Mouse (Mus musculus): ENCODE data around the gene 4930412O13Rik. TPM values are rescaled to one million over a fixed set of nuclear protein-coding genes. Genes with fewer than 3 reads are reported as not detected.

4930412O13Rik gene
- polyA plus RNA-seq, 1 experiment from 2014 or later = 0.31 TPM

- WGBS = 11% methylated on average over 7 of the region's 7 CpGs
- Histone ChIP-seq H3K4me1 (peaks cover 47% of the 10 kb centered on the region), H3K27ac (replicated peaks) (no peak overlapping the region), H3K27me3 (ENCODE audit: low read depth, poor library complexity, severe bottlenecking) (peaks cover 97% of the 10 kb centered on the region), H3K36me3 (no peaks in the 10 kb centered on the region), H3K9me3 (replicated peaks) (no peaks in the 10 kb centered on the region), H3K4me3 (no peak overlapping the region)
- no peak for DNase-seq (ENCODE audit: low spot score)
Measured at GRCm38 (mm10) chr2:9892541-9892940, 11.5 kb downstream of the 4930412O13Rik start.

GRCm38 (mm10) chr2:9893272-9893953, 12.4 kb downstream of the 4930412O13Rik start:
- WGBS = under 1% methylated on average over 6 of the region's 6 CpGs
- peaks cover 97% of the 10 kb centered on the region for H3K27me3 ChIP-seq (ENCODE audit: low read depth, poor library complexity, severe bottlenecking)
- no peak overlapping the region for H3K4me3 ChIP-seq
- peaks cover 54% of the 10 kb centered on the region for H3K4me1 ChIP-seq
- H3K27ac ChIP-seq (replicated peaks) = no peak overlapping the region
- peak; percentile 47 for DNase-seq (ENCODE audit: low spot score)
- H3K9me3 ChIP-seq (replicated peaks) = no peaks in the 10 kb centered on the region
- H3K36me3 ChIP-seq = no peaks in the 10 kb centered on the region

- DNase-seq (ENCODE audit: low spot score) = no peak
- under 1% methylated on average over 19 of the region's 19 CpGs for WGBS
- Histone ChIP-seq H3K36me3 (no peaks in the 10 kb centered on the region), H3K4me3 (no peak overlapping the region), H3K27ac (replicated peaks) (no peak overlapping the region), H3K9me3 (replicated peaks) (no peaks in the 10 kb centered on the region), H3K4me1 (peaks cover 47% of the 10 kb centered on the region), H3K27me3 (ENCODE audit: low read depth, poor library complexity, severe bottlenecking) (peaks cover 97% of the 10 kb centered on the region)
Measured at GRCm38 (mm10) chr2:9894836-9895593, 14.0 kb downstream of the 4930412O13Rik start.

- Histone ChIP-seq H3K4me1 (peaks cover 47% of the 10 kb centered on the region), H3K9me3 (replicated peaks) (no peaks in the 10 kb centered on the region), H3K27ac (replicated peaks) (no peak overlapping the region), H3K4me3 (peak overlapping the region; percentile 30), H3K36me3 (no peaks in the 10 kb centered on the region), H3K27me3 (ENCODE audit: low read depth, poor library complexity, severe bottlenecking) (peaks cover 92% of the 10 kb centered on the region)
- peak; percentile 48 for DNase-seq (ENCODE audit: low spot score)
- WGBS = 1% methylated on average over 22 of the region's 22 CpGs
Measured at GRCm38 (mm10) chr2:9896097-9896770, 15.2 kb downstream of the 4930412O13Rik start.

- whole genome bisulfite sequencing = 6% methylated on average over 8 of the region's 8 CpGs
- H3K36me3 ChIP-seq = no peaks in the 10 kb centered on the region
- H3K4me3 ChIP-seq = no peak overlapping the region
- peaks cover 47% of the 10 kb centered on the region for H3K4me1 ChIP-seq
- no peak overlapping the region for H3K27ac ChIP-seq (replicated peaks)
- DNase-seq (ENCODE audit: low spot score) = peak; percentile 20
- H3K27me3 ChIP-seq (ENCODE audit: low read depth, poor library complexity, severe bottlenecking) = peaks cover 84% of the 10 kb centered on the region
- no peaks in the 10 kb centered on the region for H3K9me3 ChIP-seq (replicated peaks)
Measured at GRCm38 (mm10) chr2:9897846-9898245, 16.8 kb downstream of the 4930412O13Rik start.

- Histone ChIP-seq H3K9me3 (replicated peaks) (no peaks in the 10 kb centered on the region), H3K36me3 (no peaks in the 10 kb centered on the region), H3K4me1 (peaks cover 5% of the 10 kb centered on the region), H3K27ac (replicated peaks) (no peak overlapping the region), H3K27me3 (ENCODE audit: low read depth, poor library complexity, severe bottlenecking) (peaks cover 27% of the 10 kb centered on the region), H3K4me3 (no peak overlapping the region)
- DNase-seq (ENCODE audit: low spot score) = no peak
- 69% methylated on average over 14 of the region's 14 CpGs for WGBS
Measured at GRCm38 (mm10) chr2:9903854-9904560, 23.0 kb downstream of the 4930412O13Rik start.

- Histone ChIP-seq H3K36me3 (no peaks in the 10 kb centered on the region), H3K27me3 (ENCODE audit: low read depth, poor library complexity, severe bottlenecking) (peaks cover 12% of the 10 kb centered on the region), H3K4me1 (peaks cover 5% of the 10 kb centered on the region), H3K4me3 (peak overlapping the region; percentile 28), H3K27ac (replicated peaks) (no peak overlapping the region), H3K9me3 (replicated peaks) (no peaks in the 10 kb centered on the region)
- peak; percentile 23 for DNase-seq (ENCODE audit: low spot score)
- WGBS = 11% methylated on average over 11 of the region's 11 CpGs
Measured at GRCm38 (mm10) chr2:9905995-9906394, 24.9 kb downstream of the 4930412O13Rik start.

GRCm38 (mm10) chr2:9917602-9918001, 36.5 kb downstream of the 4930412O13Rik start:
- Histone ChIP-seq H3K36me3 (peaks cover 34% of the 10 kb centered on the region), H3K9me3 (replicated peaks) (no peaks in the 10 kb centered on the region), H3K4me3 (no peak overlapping the region), H3K27ac (replicated peaks) (no peak overlapping the region), H3K27me3 (ENCODE audit: low read depth, poor library complexity, severe bottlenecking) (no peaks in the 10 kb centered on the region), H3K4me1 (no peaks in the 10 kb centered on the region)
- WGBS = 97% methylated on average over 9 of the region's 9 CpGs
- no peak for DNase-seq (ENCODE audit: low spot score)

GRCm38 (mm10) chr2:9918691-9919471, 37.8 kb downstream of the 4930412O13Rik start:
- Histone ChIP-seq H3K9me3 (replicated peaks) (no peaks in the 10 kb centered on the region), H3K4me3 (no peak overlapping the region), H3K36me3 (peaks cover 44% of the 10 kb centered on the region), H3K27ac (replicated peaks) (no peak overlapping the region), H3K4me1 (no peaks in the 10 kb centered on the region), H3K27me3 (ENCODE audit: low read depth, poor library complexity, severe bottlenecking) (no peaks in the 10 kb centered on the region)
- DNase-seq (ENCODE audit: low spot score) = no peak
- 93% methylated on average over 17 of the region's 17 CpGs for WGBS

- 57% methylated on average over 7 of the region's 7 CpGs for WGBS
- Histone ChIP-seq H3K27me3 (ENCODE audit: low read depth, poor library complexity, severe bottlenecking) (no peaks in the 10 kb centered on the region), H3K4me1 (peaks cover 12% of the 10 kb centered on the region), H3K27ac (replicated peaks) (no peak overlapping the region), H3K9me3 (replicated peaks) (no peaks in the 10 kb centered on the region), H3K4me3 (no peak overlapping the region), H3K36me3 (peaks cover 14% of the 10 kb centered on the region)
- DNase-seq (ENCODE audit: low spot score) = no peak
Measured at GRCm38 (mm10) chr2:9926194-9926904, 45.3 kb downstream of the 4930412O13Rik start.

GRCm38 (mm10) chr2:9926905-9927283, 45.8 kb downstream of the 4930412O13Rik start:
- Histone ChIP-seq H3K4me3 (no peak overlapping the region), H3K27me3 (ENCODE audit: low read depth, poor library complexity, severe bottlenecking) (no peaks in the 10 kb centered on the region), H3K36me3 (peaks cover 14% of the 10 kb centered on the region), H3K4me1 (peaks cover 12% of the 10 kb centered on the region), H3K27ac (replicated peaks) (no peak overlapping the region), H3K9me3 (replicated peaks) (no peaks in the 10 kb centered on the region)
- 82% methylated on average over 4 of the region's 4 CpGs for WGBS
- no peak for DNase-seq (ENCODE audit: low spot score)
